Mouse (Mus musculus): ENCODE measurements around the gene Scgb1b27.
"Not testable (repeated sequence)": the region's sequence is repeated elsewhere in the genome, so short reads cannot be mapped to it uniquely, and the experiment has no call there.

Scgb1b27 gene

DNA sequence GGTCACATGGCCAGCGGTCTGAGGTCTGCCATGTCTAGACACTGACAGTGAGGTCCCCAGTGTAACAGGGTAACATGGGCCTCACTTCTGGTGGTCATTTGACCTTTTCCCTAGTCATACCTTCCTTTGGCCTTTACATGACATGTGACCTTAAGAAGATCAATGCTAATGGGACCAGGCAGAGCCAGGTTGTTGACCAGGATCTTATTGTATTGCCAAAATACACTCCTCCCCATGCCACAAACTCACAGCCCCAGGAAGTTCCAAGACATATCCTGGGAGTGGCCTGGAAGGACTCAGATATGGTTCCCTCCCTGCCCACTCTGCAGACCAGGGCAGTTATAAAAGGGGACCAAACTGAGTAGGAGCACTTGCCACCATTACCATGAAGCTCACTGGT lies at the start of gene Scgb1b27:
Gene Scgb1b27 (plus strand): TSS at position 301 of the 400 bp plus-strand sequence.
- not testable (repeated sequence) for DNase-seq (ENCODE audit: low read depth, low spot score)

DNA sequence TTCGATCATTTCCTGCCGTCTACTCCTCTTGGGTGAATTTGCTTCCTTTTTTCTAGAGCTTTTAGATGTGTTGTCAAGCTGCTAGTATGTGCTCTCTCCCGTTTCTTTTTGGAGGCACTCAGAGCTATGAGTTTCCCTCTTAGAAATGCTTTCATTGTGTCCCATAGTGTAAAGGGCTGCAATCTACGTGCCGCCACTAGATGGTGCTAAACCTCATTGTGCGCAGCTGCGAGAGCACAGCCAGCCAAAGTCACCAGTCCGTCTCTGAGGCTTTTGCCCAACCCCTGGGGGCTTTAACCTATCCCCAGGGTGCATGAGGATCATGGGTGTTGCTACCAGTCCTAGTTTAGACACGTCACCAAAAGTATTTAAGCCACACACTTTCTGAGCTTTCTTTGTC lies 39.0 kb upstream of the Scgb1b27 start:
- DNase-seq (ENCODE audit: low read depth, low spot score), result not testable (repeated sequence)

DNA sequence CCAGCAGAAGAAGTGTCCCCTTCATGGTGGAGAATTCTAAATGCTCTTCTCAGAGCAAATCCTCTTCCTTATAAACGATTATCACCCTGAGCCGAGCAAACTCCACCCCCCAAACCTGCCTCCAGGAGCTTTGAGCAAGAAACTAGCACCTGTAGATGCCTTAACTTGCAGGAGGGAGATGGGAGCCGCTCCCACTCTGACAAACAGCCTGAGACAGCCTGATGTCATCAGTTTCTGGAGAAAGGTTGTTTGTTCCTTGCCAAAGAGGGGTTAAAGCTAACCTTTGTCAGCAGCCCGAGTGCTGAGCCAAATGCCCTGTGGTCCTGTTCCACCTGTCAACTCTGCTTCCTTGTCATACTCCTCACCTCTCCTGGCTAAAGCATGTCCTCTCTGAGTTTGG lies 7.4 kb upstream of the Scgb1b27 start, which contains the start of gene Scgb2b27:
Gene Scgb2b27 (minus strand): TSS at position 101 of the 400 bp plus-strand sequence.
- no peak for DNase-seq (ENCODE audit: low read depth, low spot score)

DNA sequence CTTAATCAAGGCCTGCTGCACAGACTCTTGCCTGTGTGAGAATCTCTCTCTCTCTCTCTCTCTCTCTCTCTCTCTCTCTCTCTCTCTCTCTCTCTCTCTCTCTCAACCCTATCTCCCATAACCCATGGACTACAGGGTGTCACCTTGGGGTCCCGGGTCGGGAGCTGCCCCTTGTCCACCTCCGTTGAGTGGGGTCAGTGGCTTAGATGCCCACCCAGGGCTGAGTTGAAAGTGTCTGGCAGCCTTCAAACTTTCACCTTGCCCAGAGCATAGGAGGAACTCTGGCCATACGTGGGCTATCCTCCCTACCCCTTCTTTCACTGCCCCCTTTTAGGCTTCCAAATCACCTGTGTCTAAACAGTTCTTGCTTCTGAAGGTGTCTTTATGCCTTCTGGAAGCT lies 4.4 kb downstream of the Scgb1b27 start:
- DNase-seq (ENCODE audit: low read depth, low spot score), result no peak

DNA sequence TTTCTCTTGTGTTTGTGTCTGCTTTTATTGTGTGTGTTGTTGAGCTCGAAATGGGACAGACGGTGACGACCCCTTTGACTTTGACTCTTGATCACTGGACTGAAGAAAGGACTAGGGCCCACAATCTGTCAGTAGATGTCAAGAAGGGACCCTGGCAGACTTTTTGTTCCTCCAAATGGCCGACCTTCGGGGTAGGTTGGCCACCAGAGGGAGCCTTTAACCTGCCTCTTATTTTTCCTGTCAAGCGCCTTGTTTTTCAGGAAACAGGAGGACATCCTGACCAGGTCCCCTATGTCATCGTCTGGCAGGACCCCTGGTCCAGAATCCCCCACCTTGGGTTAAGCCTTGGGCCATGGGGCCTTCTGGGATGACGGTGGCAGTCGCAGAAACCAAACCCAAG lies 5.9 kb downstream of the Scgb1b27 start:
- DNase-seq (ENCODE audit: low read depth, low spot score), result not testable (repeated sequence)

DNA sequence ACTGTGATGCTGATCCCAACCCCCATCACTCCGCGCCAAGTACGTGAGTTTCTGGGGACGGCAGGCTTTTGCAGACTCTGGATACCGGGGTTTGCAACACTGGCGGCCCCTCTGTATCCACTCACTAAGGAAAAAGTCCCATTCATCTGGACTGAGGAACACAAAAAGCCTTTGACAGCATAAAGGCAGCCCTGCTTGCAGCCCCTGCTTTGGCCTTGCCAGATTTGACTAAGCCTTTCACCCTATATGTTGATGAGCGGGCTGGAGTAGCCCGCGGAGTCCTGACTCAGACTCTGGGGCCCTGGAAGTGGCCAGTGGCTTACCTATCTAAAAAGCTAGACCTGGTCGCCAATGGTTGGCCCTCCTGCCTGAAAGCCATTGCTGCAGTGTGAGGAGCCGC lies 8.7 kb downstream of the Scgb1b27 start:
- DNase-seq (ENCODE audit: low read depth, low spot score), result no peak

DNA sequence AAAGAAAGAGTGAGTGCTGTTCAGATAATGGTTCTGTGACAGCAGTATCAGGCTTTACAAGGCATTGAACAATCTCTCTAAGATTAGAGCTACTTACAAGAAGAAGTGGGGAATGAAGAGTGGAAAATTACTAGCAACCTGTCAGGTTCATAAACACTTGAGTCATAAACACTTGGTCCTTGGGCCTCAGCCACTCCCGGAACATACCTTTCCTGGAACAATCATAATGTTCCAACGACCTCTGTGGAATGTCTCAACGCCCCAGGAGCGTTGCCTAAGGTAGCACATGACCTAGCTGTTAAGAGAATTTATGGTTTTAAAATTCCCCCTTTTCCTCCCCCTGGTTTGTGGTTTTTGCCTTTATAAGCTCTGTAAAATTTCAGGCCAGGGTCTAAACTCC lies 13.3 kb downstream of the Scgb1b27 start:
- not testable (repeated sequence) for DNase-seq (ENCODE audit: low read depth, low spot score)

DNA sequence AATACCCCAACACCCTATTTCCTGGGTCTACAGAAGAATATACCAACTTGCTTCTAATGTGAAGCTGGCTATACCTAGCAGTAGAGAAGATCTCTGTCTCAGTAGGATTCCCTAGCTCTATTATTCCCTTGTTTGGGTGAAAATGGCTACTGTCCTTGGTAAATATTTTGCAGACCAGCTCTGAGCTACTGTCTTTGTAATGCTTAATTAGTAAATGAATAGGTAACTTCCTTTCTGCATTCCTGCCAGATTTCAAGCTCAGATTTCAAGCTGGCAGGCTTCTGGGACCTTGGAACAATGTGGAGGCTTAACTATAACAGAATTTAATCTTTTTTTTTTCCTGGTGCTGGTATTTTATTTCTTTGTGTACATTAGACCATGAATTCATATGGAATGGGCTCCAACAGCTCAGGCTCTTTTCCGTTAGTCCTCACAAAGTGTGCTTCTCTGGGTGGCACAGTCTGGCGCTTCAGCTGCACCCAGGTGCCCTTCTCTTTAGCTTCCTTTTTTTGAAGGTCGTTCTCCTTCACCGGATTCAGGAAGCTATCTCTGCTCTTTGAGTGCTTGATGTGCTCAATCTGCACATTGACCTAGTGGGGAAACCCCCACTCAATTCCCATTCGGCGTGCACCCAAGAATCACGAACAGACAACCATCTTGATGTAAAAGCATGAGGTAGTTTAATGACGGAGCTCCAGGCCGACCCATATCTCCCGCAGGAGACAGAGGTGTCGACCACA lies 15.0 kb downstream of the Scgb1b27 start:
- not testable (repeated sequence) for DNase-seq (ENCODE audit: low read depth, low spot score)

DNA sequence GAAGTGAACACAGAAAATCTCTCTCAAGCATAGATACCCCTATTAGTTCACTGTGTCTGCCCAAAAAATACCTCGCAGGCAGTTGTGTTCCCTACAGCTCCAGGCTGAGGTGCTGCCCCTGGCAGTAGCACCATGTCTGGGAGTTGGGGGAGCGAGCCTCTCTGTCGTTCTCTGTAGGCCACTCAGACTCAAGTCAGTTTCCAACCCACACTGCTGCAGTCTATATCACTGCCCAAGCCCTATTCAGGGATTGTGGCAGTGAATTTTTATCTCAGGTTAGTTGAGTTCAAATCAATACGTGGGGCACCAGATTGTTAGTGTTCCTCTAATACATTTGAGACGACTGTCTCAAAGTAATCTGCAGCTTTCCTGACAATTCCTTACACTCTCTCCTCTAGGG lies 46.8 kb downstream of the Scgb1b27 start:
- DNase-seq (ENCODE audit: low read depth, low spot score), result not testable (repeated sequence)

All from WW6 (cell line).